Mouse (Mus musculus) kidney, postnatal 14 days (tissue): ENCODE data around the gene Heatr4.

ENCODE experiments used
- DNase-seq: peaks from one replicate; pipeline ENCODE4 v3.0.0; 2022; ENCODE audit warnings: mixed read lengths

Heatr4 gene

DNA sequence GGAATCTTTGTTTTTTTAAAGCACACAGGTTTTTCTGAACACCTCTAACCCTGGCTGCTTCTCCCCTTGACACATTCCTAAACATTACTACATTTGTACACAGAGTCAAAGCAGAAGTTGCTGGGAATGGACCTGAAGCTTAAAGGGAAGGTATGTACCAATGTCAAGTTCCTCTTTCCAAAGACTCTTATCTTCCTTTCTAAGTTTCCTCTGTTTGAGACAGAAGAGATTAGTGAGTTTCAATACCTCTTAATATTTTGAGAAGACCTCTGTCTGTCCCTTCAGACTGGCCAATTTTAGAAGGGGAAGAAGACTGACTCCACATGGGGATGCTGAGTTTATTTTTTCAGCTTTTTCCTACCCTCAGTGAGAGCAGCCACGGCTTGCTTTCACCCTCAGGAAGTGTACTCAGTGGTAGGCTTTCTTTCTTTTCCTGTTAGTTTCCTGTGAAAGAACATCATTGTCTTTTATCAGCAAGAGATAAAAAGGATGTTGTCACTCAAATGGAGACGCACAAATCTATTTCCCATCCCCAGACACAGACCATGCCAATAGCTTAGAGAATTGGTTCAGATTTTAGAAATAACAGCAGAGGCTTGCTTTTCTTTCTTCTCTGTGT is 55.4 kb downstream of the Heatr4 start:
- DNase-seq, result no peak

DNA sequence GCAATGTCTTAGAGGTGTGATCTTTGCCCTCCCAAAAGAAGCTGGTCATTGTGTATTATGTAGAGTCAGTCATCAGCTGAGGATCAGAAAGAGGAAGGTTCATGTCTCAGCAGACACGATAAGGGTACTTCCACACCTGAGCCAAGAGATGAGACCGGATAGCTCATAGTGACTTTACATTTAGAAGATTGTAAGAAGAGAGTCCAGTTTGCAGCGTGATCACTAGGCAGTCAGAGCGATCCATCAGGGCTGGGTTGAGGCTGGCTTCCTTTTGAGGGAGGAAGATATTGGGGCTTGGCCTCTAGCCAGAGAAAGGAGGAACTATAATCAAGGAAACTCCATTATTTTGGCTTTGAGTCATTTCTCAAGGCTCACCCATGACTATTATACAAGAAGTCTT is 56.9 kb downstream of the Heatr4 start:
- DNase-seq, result peak; percentile 61

DNA sequence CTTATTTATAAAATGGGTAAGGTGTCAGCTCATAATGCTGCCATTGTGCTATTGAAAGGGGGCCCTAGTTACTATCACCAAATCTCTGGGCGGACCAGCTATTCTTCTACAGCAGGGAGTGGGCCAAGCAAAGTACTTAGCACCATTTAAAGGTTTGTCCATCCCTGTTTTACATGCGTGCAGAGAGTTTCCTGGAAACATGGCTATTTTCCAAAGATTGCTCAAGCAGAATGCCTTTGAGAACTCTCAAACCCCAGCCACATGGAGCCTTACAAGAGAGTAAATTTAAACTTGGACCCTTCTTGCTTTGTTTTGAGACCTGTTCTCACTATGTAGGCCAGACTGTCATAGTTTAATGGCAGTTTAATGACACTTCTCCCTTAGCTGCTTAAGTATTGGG is 58.6 kb downstream of the Heatr4 start:
- no peak for DNase-seq

GRCm38 (mm10) chr12:83925160-83925703 is 59.4 kb downstream of the Heatr4 start:
- peak; percentile 44 for DNase-seq

GRCm38 (mm10) chr12:83924332-83924731 is 60.3 kb downstream of the Heatr4 start:
- no peak for DNase-seq

- no peak for DNase-seq
Observed at GRCm38 (mm10) chr12:83923486-83923859, 61.2 kb downstream of the Heatr4 start.

- DNase-seq, result peak; percentile 38
Observed at GRCm38 (mm10) chr12:83922724-83923485, 61.7 kb downstream of the Heatr4 start.

GRCm38 (mm10) chr12:83921535-83922381 is 62.9 kb downstream of the Heatr4 start, which contains the start of gene Numb:
Numb (minus strand) TSS chr12:83921934.
- peak; percentile 99 for DNase-seq

GRCm38 (mm10) chr12:83920721-83921441 is 63.8 kb downstream of the Heatr4 start:
- no peak for DNase-seq

GRCm38 (mm10) chr12:83916884-83917283 is 67.8 kb downstream of the Heatr4 start:
- peak; percentile 68 for DNase-seq

DNA sequence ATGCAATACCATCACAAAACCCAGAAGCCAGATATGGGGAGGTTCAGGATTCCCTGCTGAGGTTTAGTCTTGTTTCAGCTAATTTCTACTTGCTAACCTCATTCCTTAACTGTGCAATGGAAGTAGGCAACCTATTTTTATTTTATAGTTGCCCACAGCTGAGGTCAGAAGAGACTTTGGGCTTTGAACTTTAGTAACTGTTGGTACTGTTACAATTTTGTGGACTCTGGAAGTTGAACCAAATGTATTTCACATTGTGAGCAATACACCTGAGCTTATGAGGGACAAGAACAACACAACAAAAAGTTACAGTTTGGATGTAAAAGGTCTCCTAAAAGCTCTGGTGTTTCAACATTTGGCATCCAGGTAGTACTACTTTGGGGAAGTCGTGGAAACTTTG is 69.9 kb downstream of the Heatr4 start:
- no peak for DNase-seq

GRCm38 (mm10) chr12:83914202-83914740 is 70.4 kb downstream of the Heatr4 start:
- DNase-seq, result no peak

GRCm38 (mm10) chr12:83910451-83910850 is 74.2 kb downstream of the Heatr4 start:
- no peak for DNase-seq
